Mouse (Mus musculus) urinary bladder, postnatal 25 days (tissue): ENCODE data around the gene Itprid1.

Experiments
- DNase-seq: peaks from one replicate; pipeline ENCODE4 v3.0.0; 2022; ENCODE audit warnings: low spot score

Gene Itprid1

DNA sequence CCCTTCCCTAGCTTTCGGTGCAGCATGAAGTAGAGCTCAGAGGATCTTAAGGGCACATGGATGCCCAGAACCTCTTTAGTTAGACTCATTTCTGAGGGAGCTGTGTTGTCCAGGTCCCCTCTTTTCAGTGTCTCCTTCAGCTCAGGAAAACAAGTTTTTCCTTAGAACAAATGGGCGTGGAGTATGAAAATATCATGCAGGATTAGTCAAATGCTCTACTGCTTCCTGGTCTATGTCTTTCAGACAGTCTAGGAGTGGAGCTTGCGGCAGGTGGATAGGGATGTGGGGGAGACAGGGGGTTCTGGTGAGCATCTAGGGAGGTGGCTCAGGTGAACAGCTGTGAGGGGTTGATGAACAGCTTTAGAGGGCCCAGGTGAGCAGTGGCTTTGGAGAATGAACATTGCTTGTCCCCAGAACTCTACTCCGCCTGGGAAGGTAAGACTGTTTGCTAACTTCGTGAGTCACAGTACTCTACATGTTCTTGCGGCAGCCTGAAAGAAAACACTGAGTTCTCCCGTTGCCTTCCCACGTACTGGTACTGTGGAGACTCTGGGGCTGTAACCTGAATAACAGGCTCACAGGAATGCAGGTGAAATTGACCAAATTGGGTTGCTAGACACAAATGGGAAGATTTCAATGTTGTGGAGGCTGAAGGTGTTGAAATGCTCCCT, at the start of gene Itprid1:
Gene Itprid1 (plus strand): TSS at position 246 of the 671 bp plus-strand sequence.
- peak; percentile 15 for DNase-seq

DNA sequence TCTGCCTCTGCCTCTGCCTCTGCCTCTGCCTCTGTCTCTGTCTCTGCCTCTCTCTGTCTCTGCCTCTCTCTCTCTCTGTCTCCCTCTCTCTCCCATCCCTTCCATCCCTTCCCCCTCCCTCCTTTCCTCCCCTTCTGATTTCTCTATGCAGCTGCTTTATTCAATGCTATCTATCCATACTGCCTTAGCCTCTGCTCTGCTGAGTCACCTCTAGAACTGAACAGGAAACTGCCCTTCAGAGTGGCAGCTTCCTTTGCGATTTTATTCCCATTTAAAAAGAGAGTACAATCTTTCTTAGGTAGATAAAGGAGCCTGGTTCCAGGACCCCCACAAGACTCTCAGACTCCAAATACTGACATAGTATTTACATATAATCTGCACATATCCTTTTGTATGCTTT, 47.1 kb upstream of the Itprid1 start:
- DNase-seq = no peak

DNA sequence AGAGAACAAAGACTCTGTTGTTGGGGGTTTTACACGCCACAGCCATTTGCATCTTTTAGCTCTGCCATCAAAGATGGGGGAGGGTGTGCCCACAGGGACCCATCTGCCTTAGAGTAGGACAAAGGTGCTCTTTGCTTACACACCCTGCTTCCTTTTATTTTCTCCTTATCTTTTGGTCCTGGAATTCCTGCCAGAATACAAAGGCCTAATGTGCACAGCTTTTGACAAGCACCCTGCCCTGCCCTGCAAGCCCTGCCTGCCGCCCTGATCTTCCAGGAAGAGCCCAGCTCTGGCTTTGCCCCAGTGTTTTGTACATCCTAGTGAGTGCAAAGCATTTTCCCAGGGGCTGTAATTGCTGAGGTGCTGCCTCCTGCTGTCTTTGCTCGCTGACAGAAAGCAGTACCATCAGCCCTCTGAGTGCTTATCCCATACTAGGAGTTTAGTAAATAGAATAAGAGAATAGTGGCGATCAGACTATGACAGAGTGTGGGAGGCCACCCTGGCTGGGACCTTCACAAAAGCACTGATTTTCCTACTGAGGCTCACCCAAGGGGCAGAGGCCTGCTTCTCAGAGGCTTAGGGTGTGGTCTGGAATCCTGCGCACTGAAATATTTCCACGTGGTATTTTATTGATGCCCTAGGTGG, 44.7 kb upstream of the Itprid1 start:
- DNase-seq = no peak

DNA sequence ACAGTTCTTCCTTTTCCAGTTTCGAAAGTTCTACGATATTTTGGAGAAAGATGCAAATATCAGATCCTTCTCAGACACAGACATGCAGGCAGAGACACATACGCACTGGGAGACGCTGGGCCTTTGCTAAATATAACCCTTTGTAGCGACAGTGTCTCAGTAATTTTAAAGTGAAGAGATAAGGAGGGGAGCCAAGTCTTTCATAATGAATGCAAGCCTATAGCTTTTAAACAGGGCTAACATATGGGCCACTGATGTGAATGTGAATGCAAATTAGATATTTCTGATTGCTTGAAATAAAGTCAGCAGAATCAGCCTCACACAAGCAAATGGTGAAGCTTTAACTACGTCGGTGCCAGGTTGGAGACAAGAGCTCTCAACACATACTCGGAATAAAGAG, 44.2 kb upstream of the Itprid1 start:
- DNase-seq = no peak

DNA sequence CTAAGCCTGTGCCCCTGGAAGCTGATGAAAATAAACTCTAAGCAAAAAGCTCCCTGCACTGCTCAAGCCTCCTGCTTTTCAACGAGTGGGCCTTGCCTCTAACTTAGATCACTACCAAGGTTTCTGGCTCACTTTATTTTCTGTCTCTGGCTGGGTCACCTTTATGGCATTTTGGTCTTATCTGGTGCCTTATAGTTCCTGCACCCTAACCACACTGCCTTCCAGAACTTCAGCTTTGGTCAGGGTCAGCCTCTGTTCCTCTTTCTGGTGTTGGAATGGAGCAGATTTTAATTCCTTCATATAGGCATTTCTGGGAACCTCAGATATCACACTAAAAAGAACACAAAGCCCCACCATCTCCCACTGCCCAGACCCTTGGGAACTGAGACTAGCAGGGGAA, 34.0 kb upstream of the Itprid1 start:
- no peak for DNase-seq

DNA sequence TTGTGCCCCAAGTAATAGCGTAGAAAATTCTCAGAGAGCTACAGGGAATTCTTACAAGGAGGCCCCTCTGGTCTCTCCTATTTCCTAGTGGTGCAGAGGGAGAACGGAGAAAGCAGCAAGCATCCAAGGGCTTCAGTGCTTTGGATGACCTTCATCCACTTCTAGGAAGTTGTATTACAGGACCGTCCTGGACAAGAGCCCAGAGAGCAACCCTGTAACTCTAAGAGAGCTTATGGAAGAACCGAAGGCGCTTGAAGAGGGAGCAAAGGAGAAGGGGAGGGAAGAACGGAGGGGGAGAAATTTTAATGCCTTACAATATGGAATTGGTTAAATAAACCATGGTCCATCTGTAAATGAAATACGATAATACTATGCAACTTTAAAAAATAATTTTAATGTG, 33.3 kb upstream of the Itprid1 start:
- DNase-seq = no peak

DNA sequence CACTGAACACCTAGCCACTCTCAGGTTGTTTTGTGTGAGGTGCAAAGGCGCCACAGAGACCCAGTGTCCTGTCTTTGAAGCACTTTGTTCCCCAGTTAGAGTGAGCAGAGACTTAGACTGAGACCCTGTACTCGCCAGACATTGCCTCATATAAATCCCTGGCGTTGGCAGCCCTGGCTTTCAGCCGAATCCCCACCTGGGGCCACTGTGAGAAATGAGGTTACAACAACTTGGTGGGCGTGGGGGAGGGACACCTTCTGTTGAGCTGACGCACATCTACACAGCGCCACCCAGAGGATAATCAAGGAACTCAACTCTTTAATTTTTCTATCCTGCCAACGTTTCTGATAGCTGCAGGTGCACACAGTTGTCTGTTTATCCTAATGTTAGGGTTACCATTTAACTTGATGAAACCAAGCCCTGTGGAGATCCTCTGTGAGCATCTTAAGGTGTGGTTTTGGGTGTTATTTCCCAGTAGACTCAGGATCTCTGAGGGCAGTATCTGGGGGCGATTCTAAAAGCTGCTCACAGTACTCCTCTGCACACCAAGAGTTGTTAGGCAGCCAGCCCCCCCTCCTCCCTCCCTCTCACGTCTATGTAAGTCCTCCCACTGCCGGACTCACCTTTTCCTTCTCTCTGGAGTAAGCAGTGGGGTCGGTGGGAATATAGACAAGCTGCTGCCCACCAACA, 32.6 kb upstream of the Itprid1 start:
- DNase-seq = no peak

DNA sequence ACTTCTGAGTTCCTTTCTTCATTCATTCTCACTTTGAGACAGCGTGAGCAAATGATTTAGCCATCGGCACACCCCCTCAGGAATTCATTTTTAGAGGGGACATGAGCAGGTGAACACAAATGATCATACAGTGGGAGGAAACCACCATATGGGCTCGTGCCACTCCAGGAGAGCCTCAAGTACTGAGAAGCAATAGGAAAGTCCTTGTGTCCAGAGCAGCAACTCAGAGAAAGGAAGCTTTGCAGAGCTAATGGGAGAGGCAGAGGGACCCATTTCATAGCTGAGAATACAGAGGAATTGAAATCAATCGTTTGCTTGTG, 32.1 kb upstream of the Itprid1 start:
- no peak for DNase-seq

DNA sequence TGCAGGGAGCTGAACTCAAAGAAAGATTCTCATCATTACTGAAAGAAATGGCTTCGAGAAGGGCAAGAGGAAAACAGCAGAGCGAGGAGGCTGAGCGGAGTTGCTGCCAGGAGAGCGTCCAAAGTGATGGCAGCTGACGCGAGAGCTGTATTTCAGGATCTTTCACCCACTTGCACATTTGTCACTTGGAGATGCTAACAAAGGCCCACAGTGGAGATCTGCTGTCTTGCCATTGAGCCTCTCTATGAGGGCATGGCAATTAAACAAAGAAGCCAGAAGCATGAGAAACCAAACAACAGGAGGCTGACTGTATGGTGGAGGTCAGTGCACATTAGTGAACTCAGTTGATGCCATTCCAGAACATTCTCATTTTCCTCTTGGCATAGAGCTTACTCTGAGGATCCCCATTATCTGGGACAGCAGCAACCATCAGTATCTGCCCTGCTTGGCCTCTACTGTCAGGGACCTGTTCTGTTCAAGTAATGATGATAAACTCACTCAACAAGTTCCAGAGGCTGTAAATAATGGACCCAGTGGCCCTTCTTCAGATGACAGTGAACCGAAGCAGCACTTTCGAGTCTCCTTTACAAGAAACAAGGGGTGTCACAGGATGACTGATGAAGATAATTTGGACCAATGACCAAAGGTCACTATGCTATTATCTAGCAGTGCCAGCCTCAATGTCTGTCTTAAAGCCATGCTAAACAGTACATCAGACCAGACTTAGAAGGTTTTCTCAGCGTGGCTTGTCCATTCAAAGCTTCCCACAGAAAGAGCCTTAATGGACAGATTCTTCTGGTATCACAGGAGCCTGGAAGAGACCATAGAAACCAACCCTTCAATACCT, 31.2 kb upstream of the Itprid1 start:
- no peak for DNase-seq

DNA sequence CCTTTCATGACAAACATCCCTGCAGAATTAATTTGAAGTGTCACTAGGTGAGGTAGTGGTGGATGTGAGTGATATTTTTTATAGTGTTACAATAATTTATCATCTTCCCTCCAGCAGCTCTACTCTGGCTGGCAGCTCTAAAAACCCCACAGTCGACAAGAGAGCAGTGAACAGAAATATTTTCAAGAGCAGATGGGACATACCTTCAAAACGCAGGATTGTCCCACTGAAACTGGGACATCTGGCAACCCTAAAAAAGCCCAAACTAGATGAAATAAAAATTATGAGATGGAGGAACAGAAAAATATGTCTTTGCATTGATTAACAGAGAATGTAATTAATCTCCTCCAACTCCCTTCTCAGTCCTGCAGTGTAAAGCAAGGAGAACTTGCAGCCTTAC, 30.2 kb upstream of the Itprid1 start:
- DNase-seq = no peak

DNA sequence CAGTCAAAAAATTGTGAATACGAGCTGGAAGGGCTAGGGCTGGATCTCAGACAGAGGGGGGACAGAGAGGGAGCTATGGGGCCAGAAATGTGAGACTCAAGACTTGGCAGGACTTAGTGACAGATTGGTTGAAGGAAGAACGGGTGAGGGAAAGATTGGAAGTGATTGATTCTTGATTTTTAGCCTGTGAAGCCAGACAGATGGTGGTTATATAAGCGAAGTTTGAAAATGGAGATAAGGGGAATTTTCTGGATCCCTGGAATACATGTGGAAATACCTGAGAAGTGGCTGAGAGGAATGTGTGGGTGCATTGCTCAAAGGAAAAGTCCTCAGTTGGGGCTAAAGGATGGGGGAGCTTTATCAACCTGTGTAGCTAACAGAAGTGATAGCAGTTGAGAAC, 28.0 kb upstream of the Itprid1 start:
- no peak for DNase-seq

DNA sequence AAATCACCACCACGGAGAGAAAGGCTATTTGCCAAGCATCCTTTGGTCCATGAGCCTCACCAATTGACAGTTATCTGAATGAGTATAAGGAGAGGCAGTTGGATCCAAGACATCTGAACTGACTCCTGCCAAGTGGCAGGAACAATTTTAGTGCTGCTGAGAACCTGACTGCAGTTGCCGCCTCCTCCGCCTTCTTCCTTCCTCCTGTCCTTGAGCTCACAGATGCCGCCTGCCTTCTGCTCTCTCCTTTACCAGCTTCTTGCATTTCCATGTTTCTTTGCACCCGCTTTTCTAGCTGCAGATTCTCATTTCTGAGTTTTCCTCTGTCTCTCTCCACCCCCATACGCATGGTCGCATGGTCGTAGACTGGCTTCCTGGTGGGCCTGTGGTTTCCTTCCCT, 25.5 kb upstream of the Itprid1 start:
- DNase-seq = no peak

DNA sequence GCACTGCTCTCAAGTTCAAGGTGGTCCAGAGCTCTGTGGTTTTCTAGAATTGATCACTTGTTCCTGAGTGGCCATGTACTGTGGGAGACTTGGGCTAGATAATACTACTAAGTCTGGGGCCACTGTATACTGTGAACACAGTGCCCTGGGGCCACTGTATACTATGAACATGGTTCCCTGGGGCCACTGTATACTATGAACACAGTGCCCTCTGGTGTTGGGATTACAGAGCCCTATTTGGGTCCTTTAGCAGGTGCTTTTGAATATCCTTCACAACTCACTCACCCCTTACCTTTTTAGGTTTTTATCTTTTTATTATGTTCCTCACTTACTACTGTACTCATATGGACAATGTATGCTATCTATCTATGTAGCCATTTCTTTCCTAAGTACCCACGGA, 24.3 kb upstream of the Itprid1 start:
- no peak for DNase-seq

DNA sequence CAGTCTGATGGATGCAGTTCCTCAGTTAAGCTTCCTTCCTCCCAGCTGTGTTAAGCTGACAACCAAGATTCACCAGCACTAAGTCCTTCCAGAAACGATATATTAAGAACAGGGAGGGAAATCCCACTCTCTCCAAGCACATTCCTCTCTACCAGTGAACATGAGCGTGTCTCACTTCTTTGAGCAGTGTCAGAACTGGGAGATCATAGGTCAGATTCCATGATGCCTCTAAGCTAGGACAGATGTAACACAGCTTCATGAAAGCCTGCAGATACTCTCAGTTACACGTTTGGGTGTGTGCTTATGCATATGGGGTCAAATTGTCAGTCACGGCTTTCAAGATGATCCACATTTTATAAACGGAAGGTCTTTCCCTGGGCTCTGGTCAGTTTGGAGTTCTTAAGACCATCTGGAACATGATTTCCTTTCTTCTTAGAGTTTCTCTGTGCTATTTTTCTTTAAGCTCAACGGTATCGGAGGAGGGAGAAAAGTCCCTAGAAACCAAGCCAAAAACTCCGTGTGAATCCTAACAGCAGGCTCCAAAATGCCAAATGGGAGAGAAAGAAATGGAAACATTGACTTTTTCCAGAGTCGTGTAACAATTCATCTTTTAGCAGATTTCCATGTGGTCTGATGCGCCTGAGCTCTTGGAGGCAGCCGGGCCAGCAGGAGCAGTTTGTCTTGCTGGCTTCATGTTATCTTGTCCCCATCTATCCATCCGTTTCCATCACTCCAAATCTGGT, 22.3 kb upstream of the Itprid1 start:
- no peak for DNase-seq

DNA sequence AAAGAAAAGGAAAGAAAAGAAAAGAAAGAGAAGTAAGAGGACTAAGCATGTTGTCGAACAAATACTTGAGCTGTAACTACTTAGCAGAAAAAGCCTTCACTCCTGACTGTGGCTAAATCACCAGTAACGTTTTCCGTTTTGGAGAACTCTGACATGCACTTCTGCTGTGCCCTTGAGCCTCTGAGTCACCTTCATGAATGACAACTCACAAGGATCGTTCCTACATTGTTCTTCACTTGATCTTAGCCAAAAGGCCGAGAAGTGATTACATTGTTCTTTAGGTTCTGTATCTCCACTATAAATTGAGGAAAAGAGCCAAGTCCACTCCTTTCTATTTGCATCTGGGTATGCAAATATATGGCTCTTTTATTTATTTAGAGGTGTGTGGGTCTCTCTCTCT, 19.8 kb upstream of the Itprid1 start:
- no peak for DNase-seq

DNA sequence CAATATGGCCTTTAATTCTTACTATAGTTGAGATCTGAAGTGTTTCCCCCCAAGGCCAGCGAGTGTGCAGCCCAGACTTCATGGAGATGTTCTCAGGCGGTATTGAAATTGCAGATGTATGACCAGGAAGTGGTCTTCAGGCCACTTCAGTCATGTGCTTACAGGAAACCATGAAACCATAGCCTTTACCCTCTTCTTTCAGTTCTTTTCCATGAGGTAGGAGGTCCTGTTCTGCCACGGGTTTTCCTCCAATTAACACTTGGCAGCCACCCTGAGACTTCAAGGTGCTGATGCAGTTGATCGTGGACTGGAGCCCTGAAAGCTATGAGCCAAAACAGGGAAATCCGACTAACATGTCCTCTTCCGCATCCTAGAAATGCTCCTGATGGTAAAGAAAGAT, 7.0 kb upstream of the Itprid1 start:
- no peak for DNase-seq

DNA sequence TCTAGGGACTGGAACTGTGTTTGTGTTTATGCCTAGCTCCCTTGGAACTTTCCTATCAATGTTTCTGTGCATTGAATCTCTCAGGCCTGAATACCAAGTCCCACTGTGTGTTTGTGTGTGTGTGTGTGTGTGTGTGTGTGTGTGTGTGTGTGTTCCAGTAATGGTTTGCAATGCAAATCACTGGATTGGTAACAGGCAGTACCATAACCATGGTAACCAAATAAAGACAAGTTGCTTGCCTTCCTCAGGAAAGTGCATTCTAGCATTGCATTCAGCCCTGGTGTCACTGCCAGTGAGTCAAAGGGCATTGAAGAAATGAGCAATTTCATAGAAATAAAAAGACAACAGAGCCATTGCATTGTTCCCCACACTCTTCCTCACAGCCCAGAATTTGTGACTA, 15.9 kb downstream of the Itprid1 start:
- DNase-seq = no peak

DNA sequence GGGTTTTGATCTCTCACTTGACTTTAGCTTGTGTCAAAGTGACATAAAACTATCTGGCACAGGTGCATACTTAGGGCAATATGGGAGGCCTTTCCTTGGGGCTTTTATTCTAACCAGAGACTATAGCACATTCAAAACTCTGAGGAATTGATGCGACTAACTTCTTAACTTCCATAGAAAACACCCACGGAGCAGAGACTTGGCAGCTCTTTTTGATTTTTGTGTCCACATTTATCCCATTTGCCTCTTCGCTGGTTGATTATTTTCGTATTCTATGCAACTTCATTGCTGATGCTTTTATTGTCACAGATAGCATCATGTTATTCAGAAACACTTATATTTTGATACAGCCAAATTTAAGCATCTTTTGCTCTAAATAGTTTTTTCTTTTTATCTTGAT, 19.4 kb downstream of the Itprid1 start:
- no peak for DNase-seq

DNA sequence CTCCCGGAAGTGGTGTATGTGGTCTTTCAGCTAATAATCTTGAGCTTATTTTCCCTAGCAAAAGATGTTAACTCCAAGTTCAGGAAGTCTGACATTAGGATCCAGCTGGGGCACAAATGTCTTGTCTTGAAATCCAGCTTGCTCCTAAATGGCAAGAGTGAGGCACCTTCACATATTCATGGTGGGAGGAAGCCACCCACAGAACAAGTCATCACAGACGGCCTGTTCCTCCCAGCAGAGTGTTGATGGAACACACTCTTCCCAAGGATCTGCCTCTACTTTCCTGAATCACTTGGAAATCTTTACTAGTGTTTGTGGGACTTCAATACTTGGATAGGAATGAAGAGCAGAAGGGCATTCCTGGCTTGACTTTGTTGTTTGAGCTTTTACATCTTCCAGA, 28.5 kb downstream of the Itprid1 start:
- no peak for DNase-seq

DNA sequence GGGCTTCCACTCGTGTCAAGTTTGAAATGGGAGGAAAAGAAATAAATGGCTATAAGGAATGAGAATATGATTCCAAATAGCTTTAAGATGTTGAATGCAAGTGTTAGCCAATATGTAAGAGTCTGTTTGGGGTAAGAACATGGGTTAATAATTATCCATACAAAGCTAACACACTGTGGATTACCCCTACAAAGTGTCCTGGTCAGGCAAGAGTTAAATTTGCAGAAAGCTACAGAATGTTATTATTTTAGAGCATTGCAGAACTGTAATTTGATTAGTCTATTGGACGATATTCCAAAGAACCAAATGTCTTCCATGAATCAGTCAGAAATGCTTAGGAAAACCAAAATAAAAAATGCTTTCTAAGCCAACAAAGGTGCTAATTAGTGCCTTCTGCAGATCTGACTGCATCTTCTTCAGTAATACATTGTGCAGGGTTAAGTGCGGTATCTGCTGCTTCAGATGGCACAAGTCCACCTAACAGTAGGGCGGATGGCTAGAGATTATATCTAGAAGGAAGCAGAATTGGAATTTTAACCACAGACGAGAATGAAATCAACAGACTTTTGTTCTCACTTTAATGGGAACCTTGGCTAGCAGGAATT, 42.8 kb downstream of the Itprid1 start:
- DNase-seq = no peak

DNA sequence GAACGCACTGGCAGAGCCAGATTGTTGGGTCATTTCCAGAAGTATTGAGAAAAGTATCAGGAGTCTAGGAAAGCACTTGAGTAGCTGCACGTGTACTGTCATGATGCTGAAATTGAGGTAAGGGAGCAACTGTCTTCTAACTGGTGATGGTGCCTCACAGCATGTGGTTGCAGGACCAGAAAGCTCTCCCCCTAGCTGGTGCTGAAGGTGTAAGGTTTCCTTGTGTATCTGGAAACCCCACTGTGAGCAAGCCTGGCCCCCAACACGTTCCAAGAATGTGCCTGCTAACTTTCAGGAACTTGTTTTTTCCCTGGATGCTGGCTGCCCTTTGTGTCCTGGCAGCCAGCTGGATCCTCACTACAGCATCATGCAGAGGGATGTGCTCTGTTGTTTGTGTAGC, 44.2 kb downstream of the Itprid1 start:
- no peak for DNase-seq

DNA sequence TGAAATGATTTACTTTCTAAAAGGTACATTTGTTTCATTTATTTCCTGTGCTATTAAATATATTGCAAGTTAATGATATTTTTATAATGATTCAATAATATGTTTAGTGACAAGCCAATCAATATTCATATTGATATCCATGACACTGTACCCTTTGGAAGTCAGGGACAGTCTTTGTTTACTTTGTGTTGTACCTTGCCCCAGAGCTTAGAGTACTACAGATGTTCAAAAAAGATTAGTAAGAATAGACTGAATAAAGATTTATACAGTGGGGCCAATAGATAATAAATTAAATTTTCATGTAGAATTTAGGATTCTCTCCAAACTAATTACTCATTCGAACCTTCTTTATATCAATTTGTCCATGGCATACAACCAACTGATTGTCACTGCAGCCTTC, 50.9 kb downstream of the Itprid1 start:
- DNase-seq = no peak
